Mouse (Mus musculus) E14TG2a.4 (cell line): ENCODE data around the gene Csf2rb.

Source experiments
- CTCF ChIP-seq: conservative IDR thresholded peaks from 2 replicates; pipeline ENCODE4 v1.5.1; 2014; ENCODE audit warnings: low read length
- POU5F1 ChIP-seq: IDR thresholded peaks from 2 replicates; pipeline ENCODE4 v1.6.1; 2014; ENCODE audit warnings: low read length, borderline replicate concordance

DNA sequence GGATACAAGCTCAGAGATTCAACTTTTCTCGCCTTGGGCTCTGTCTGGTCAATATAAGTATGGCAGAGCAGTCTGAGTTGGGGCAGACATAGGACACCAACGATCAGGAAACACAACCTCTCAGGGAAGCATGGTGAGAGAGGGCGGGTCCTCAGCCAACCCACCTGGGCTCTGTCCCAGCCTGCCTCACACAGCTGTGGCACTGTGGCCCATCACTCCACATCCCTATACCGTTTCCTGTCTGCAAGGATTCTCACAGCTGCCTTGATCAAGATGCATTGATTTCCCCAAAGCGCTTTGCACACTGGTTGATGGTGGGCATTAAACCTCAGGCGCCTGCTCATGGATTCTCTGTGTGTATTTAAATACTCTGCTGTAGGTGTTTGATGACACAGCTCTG, 7.4 kb downstream of the Csf2rb start:
- no peak for TF ChIP-seq CTCF
- no peak for TF ChIP-seq POU5F1
